Mouse (Mus musculus) B cell, adult 2 months (primary cell): ENCODE data around the gene Zcchc24.

ENCODE experiments used
- DNase-seq, 2 experiments: peaks; one replicate each; pipeline ENCODE4 v3.0.0; 2022

The Zcchc24 gene

GRCm38 (mm10) chr14:25713443-25713842 is 55.4 kb downstream of the Zcchc24 start:
- peak in 1 of 2 experiments; percentile 27 for DNase-seq

DNA sequence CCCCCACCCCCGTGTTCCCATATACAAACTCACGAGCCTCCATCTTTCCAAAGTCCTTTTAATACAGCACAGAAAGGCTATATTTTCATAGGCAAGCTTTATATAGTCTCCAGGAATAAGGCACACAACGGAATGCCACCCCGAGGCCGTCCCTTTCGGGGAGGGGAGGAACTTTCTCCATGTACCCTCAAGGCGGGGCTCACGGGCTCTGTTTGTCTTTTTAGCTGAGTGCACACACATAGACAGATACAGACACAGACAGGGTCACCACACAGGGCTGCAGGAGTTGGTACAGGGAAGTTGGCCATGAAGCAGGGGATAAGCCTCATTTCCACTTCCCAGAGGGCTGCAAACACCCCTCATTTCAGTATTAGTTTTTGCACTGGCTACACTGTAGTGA is 57.2 kb downstream of the Zcchc24 start:
- DNase-seq: no peak

GRCm38 (mm10) chr14:25711177-25711576 is 57.7 kb downstream of the Zcchc24 start:
- DNase-seq: no peak

GRCm38 (mm10) chr14:25710681-25711080 is 58.2 kb downstream of the Zcchc24 start:
- no peak for DNase-seq

GRCm38 (mm10) chr14:25710073-25710472 is 58.8 kb downstream of the Zcchc24 start:
- DNase-seq: no peak

- DNase-seq: no peak
These were observed 59.9 kb downstream of the Zcchc24 start for GRCm38 (mm10) chr14:25708917-25709316.

GRCm38 (mm10) chr14:25708451-25708850 is 60.4 kb downstream of the Zcchc24 start:
- no peak for DNase-seq

GRCm38 (mm10) chr14:25707691-25708181 is 61.1 kb downstream of the Zcchc24 start:
- DNase-seq: peak; percentile 67 to 69

DNA sequence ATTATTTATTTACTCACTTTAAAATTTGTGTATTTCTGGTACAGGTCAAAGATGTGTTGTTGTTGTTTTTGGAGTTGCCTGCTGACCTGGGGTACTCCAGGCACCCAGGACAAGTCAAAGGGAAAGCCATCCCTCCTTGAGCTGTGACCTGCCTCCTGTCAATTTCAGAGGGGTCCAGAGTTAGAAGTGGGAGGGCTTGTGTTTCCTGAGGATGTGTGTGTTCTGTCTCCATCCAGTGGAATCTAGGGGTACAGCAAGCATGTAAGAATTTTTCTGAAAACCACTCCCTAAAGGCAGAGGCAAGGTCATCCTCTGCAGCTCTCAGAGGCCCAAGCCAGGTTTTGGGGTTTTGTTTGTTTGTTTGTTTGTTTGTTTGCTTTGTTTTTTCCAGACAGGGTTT is 66.9 kb downstream of the Zcchc24 start:
- peak in 1 of 2 experiments; percentile 12 for DNase-seq

DNA sequence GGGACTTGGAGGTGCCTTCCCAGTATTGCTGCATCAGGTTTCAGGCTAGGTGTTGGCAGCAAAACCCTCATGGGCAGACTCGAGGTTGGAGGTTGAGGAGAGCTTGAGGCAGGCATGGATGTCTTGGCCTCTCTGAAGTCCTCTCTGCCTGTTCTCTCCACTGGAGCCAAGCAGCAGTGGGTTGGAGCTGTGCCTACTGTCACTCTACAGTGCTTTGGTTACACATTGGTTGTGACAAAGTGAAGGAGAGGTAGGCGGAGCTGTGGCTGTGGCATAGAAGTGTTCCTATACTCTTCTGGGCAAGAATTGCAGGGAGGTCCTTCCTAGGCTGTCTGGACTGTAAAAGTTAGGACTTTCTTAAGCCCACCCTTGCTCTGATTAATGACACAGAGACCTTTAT is 72.5 kb downstream of the Zcchc24 start:
- DNase-seq: no peak

DNA sequence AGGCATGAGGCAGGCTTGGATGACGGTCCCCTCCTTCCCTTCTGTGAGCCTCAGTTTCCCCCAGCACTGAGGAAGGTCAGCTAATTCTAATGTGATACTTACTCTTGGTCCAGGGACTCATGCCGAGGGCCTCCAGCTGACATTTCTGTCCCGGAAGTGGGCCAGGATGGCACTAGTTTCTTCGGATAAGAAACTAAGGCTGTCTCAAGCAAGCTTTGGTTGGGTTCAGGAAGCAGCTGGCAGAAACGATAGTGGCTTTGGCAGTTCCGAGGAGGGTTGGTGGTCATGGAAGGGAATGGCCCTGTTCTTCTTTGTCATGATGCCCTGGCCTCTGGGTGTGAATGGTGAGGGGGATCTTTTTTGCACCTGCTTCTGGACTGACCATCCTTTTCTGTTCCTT is 73.8 kb downstream of the Zcchc24 start:
- DNase-seq: peak in 1 of 2 experiments; percentile 12

DNA sequence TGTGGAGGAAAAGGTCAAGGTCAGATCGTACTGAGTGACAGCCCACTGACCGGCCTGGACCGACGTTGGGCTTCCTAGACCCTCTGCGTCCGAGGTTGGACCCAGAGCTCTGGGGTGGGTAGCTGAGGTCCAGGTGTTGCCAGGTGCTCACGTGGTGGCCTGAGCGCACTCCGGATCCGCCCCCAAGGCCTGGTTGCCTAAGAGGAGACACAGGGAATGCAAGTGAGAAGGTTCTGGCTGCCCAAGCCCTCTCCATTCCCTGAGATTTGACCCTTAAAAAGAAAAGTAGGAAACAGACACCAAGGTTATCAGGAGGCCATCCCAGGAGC is 74.3 kb downstream of the Zcchc24 start:
- peak in 1 of 2 experiments; percentile 15 for DNase-seq

DNA sequence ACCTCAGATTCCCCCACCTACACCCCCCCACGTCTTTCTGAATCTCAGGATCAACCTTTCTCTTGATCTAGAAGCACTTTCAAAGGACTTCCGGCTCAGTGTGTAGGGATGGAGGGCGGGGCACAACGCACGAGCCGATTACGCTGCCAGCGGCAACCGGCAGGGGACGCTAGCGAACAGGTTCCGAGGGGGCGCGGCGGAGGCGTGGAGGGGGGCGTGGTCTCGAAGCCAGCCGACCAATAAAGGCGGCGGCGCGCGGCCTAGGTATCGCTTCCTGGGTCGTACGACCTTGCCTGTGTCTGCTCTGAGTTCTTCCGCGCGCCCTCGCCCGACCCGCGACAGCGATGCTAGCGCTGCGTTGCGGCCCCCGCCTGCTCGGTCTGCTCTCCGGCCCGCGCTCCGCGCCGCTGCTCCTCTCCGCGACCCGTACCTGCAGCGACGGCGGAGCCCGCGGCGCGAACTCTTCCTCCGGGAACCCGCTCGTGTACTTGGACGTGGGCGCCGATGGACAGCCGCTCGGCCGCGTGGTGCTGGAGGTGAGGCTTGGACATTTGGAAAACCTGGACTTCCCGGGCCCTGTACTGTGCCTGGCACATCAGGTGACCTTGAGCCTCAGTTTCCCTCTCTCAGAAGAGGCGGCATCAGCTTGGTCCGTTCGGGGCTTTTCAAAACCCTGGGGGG is 74.8 kb downstream of the Zcchc24 start, which contains the start of gene Ppif:
Gene Ppif, plus strand, starts transcription at position 267 of the 681 bp plus-strand sequence.
- peak; percentile 99 for DNase-seq

DNA sequence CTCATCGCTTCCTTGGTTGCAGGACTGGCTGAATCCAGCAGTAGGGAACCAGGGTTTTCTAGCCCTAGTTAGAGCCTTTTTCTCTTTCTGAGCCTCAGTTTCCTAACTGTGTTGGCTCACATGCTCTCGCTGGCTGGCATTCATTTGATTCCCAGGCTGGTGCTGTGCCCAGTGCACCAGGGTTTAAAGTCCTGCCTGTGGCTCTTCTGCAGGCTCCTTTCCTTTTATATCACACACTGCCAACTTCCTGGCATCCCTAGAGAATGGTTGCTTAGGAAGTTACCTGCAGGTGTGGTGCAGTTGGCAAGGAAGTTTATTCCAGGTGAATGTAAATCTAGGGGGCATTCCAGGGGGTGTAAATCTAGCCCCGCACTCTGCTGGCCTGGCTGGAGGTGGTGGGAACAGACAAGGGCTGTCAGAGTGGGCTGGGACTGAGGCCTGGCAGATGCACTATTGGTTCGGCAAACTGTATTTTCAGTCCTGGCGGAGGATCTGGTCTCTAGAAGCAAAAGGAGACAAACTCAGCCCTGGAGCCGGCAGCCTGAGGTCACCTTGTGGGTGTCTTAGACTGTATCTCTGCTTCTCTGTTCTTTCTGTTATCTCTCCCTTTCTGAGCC is 75.5 kb downstream of the Zcchc24 start:
- no peak for DNase-seq

- no peak for DNase-seq
These were observed 81.6 kb downstream of the Zcchc24 start for GRCm38 (mm10) chr14:25686983-25687901.

DNA sequence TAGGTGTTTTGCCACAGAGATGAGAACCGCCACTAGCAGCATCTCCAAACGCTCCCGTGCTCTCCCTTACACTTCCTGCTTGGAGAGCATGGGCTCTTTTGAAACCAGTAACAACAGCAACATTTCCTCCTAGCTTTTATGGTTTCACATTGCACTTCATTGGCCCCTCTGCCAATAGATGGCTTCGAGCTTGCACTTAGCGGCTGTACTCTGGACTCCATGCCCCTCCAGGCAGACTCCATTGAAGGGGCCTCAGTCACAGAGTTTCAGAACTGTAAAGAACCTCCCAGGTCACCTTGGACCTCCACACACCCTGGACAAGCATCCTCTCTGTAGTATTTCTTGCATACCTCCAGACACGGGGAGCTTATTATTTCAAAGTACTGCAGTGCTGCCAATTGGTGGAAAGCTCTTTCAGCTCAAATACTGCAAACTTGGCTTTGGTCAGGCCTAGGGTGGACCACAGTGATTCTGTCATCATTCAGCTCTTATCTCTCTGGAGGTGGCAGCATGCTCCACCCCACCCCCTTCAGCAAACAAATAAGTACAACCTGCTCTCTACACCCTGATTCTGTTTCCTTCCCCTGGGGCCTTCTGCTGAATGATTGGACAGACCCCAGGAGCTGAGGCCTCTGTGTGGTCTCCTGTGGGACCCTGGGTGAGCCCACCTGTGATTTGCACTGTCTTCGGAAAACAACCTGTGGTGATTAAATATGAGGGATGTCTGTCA is 82.5 kb downstream of the Zcchc24 start:
- no peak for DNase-seq

- no peak for DNase-seq
These were observed 86.8 kb downstream of the Zcchc24 start for GRCm38 (mm10) chr14:25682020-25682419.

- no peak for DNase-seq
These were observed 89.2 kb downstream of the Zcchc24 start for GRCm38 (mm10) chr14:25679625-25680024.

- no peak for DNase-seq
These were observed 101.3 kb downstream of the Zcchc24 start for GRCm38 (mm10) chr14:25667587-25667986.

DNA sequence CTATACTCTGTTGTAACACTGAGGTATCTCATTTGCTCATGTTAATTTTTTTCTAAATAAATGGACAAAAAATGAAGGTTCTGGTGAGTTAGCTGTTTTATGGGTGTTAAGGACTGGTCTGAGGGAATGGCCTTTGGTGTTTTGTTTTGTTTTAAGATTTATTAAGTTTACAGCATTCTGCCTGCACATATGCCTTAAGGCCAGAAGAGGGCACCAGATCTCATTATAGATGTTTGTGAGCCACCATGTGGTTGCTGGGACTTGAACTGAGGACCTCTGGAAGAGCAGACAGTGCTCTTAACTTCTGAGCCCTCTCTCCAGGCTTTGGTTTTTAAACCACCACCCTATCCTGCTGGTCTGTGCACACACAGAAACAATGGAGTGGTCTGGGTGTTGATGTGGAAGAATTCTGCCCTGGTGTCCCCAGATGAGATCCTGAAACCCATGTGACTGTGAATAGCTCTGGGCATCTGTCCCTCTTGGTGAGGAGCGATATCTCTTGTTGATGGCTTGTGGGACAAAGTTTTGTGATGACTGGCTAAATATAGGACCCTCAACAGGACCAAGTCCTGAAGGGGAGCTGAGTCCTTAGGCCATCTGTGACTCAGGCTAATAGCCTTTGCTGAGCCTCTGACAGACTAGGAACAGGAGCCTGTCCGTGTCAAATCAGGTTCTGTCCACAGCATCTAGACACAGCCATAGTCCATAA is 102.0 kb downstream of the Zcchc24 start:
- DNase-seq: peak; percentile 13 to 28

GRCm38 (mm10) chr14:25665314-25665970 is 103.4 kb downstream of the Zcchc24 start:
- DNase-seq: no peak
